Mouse (Mus musculus): ENCODE results near the gene Il22ra1.

GRCm38 (mm10) chr4:135745613-135746012, 17.6 kb downstream of the Il22ra1 start:
- TF ChIP-seq POLR2A (IDR thresholded peaks at IDR 0.05; ENCODE audit: control insufficient read depth, extremely low read depth, insufficient read depth, low read length, poor library complexity) (no peak), CTCF (IDR thresholded peaks at IDR 0.05; ENCODE audit: borderline replicate concordance, control insufficient read depth, extremely low read depth, insufficient read depth, low read length, poor library complexity) (no peak)
